Mouse (Mus musculus) testis, adult 2 months (tissue): ENCODE measurements around the gene Slc26a9.

ENCODE experiments used
- CTCF ChIP-seq: fragments of 200-500 bp; IDR thresholded peaks from 2 replicates; pipeline ENCODE4 v1.5.1; 2012; ENCODE audit warnings: low read depth, mild to moderate bottlenecking, inconsistent platforms, low read length, moderate library complexity; ENCODE audit not compliant: control insufficient read depth, insufficient read depth, insufficient replicate concordance
- POLR2A ChIP-seq: fragments of 200-500 bp; IDR thresholded peaks from 2 replicates; pipeline ENCODE4 v1.6.1; 2012; ENCODE audit warnings: low read depth, mild to moderate bottlenecking, inconsistent platforms, low read length, moderate library complexity; ENCODE audit not compliant: control insufficient read depth

GRCm38 (mm10) chr1:131808986-131809385 lies 65.2 kb downstream of the Slc26a9 start:
- TF ChIP-seq POLR2A, result no peak
- no peak for TF ChIP-seq CTCF
